Mouse (Mus musculus): ENCODE data around the gene Ube2dnl1.

The Ube2dnl1 gene

DNA sequence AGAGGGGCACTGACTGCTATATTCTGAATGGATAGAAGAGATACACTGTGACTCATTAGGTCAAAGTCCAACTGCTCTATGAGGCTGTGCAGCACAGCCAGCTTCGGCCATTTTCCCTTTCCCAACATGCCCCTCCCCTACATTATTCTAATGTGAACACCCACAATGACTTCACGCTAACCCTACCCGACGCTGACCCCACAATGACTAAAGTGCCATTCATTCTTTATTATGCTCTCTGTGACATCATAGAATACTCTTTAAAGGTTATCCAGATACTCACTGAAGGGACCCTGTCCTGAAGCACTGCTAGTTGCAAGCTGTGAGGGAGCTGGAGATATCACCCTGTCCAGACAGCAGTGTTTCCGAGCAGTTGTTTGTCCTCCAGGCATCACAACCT, at the start of gene Ube2dnl1:
Gene Ube2dnl1 (plus strand): TSS at position 301 of the 400 bp plus-strand sequence.
- DNase-seq (ENCODE audit: inconsistent ontology term): no peak

DNA sequence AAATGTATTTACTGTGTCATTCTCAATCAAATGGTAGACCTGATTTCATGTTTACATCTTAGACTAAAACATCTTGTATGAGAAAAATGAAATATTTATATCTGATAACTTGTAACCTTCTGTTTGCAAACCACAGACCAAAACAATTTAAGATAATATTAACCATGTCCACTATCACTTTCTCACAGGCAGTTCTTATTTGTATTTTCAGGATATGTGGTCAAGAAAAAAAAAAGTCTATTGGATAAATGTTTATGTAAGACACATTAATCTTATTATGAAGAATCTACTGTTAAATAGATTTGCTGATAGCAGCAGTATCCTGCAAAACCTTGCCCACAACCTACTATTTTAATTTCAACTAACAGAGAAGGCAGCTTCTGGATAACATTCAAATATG, 9.3 kb upstream of the Ube2dnl1 start:
- no peak for DNase-seq (ENCODE audit: inconsistent ontology term)

- DNase-seq (ENCODE audit: inconsistent ontology term): no peak
These were observed 7.3 kb upstream of the Ube2dnl1 start for GRCm38 (mm10) chrX:114897506-114897905.

GRCm38 (mm10) chrX:114903391-114903790, 1.4 kb upstream of the Ube2dnl1 start:
- DNase-seq (ENCODE audit: inconsistent ontology term): no peak

- no peak for DNase-seq (ENCODE audit: inconsistent ontology term)
These were observed 2.5 kb downstream of the Ube2dnl1 start, which contains the start of gene Ube2dnl2 for GRCm38 (mm10) chrX:114907282-114907681. TSS of gene Ube2dnl2 (plus strand) at chrX:114907582.

GRCm38 (mm10) chrX:114955066-114955465, 50.3 kb downstream of the Ube2dnl1 start:
- peak; percentile 0 for DNase-seq (ENCODE audit: inconsistent ontology term)
